Mouse (Mus musculus) C2C12 (cell line): ENCODE results near the gene Hirip3. TPM values are rescaled to one million over a fixed set of nuclear protein-coding genes. Genes with fewer than 3 reads are reported as not detected.
"Not testable (repeated sequence)": the region's sequence is repeated elsewhere in the genome, so short reads cannot be mapped to it uniquely, and the experiment has no call there.

Experiments used
- H3K27me3 ChIP-seq: one replicate; pipeline ENCODE4 v1.6.1; 2011; ENCODE audit not compliant: control insufficient read depth, insufficient read depth, insufficient read length
- H3K36me3 ChIP-seq: one replicate; pipeline ENCODE4 v1.6.1; 2011; ENCODE audit not compliant: control insufficient read depth, insufficient read depth
- H3K4me3 ChIP-seq: one replicate; pipeline ENCODE4 v1.5.1; 2011; ENCODE audit warnings: mild to moderate bottlenecking, control low read depth; ENCODE audit not compliant: poor library complexity, insufficient read depth, severe bottlenecking
- H3K79me2 ChIP-seq: one replicate; pipeline ENCODE4 v1.6.1; 2011; ENCODE audit not compliant: control insufficient read depth, insufficient read depth
- H3K79me3 ChIP-seq: one replicate; pipeline ENCODE4 v1.6.1; 2011; ENCODE audit warnings: low read depth, control low read depth
- H3ac ChIP-seq: one replicate; pipeline ENCODE3; 2011; ENCODE audit warnings: low read depth; ENCODE audit not compliant: control insufficient read depth, insufficient read length
- CEBPB ChIP-seq: IDR thresholded peaks from one replicate; pipeline ENCODE4 v1.6.1; 2011; ENCODE audit warnings: low read depth, mild to moderate bottlenecking, control low read depth, moderate library complexity
- CTCF ChIP-seq: IDR thresholded peaks from one replicate; pipeline ENCODE4 v1.5.1; 2011; ENCODE audit not compliant: control insufficient read depth, insufficient read depth, insufficient read length
- FOSL1 ChIP-seq: IDR thresholded peaks from one replicate; pipeline ENCODE4 v1.8.0; 2011; ENCODE audit warnings: mild to moderate bottlenecking, low read length; ENCODE audit not compliant: poor library complexity, insufficient read depth, severe bottlenecking
- MAX ChIP-seq: IDR thresholded peaks from one replicate; pipeline ENCODE4 v1.6.1; 2011; ENCODE audit warnings: mild to moderate bottlenecking, control low read depth
- MYOD1 ChIP-seq: IDR thresholded peaks from one replicate; pipeline ENCODE4 v1.6.1; 2011; ENCODE audit warnings: low read depth; ENCODE audit not compliant: control insufficient read depth, insufficient read length
- MYOG ChIP-seq: IDR thresholded peaks from one replicate; pipeline ENCODE4 v1.6.1; 2011; ENCODE audit not compliant: control insufficient read depth, insufficient read length; ENCODE audit errors: extremely low read depth
- USF1 ChIP-seq: IDR thresholded peaks from one replicate; pipeline ENCODE4 v1.6.1; 2011; ENCODE audit warnings: low read depth, mild to moderate bottlenecking, control low read depth, moderate library complexity
- polyA plus RNA-seq: library from polyadenylated mRNA; unstranded; fragments of >200 nt; fragmentation: generic; extraction: Trizol; gene quantifications from one replicate; pipeline ENCODE4 v1.2.1, GENCODE M21; 2012; ENCODE audit warnings: missing spikeins

The Hirip3 gene
- polyA plus RNA-seq, 1 experiment: 53.9 TPM

DNA sequence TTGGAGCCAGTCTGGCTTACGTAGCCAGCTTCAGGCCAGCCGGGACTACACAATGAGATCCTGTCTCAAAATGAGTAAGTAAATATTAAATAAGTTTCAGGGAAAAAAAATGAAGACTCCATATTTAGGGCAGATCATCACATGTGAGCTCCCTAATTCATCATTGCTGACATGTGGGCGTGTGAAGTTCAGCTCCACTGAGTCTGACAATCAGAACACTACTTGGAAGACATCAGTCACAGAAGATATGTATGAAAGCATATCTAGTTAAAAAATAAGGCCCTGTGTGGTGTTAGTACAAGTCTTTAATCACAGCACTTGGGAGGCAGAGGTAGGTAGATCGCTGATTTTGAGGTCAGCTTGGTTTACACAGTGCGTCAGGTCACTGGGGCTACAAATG lies 25.5 kb downstream of the Hirip3 start:
- Histone ChIP-seq H3K79me2 (peaks cover 21% of the 10 kb centered on the region), H3K79me3 (peaks cover 21% of the 10 kb centered on the region), H3K36me3 (no peaks in the 10 kb centered on the region), H3ac (no peak overlapping the region), H3K4me3 (no peak overlapping the region), H3K27me3 (no peaks in the 10 kb centered on the region)
- TF ChIP-seq CEBPB (no peak), USF1 (no peak), MAX (no peak), MYOG (no peak), CTCF (no peak), MYOD1 (no peak), FOSL1 (no peak)

DNA sequence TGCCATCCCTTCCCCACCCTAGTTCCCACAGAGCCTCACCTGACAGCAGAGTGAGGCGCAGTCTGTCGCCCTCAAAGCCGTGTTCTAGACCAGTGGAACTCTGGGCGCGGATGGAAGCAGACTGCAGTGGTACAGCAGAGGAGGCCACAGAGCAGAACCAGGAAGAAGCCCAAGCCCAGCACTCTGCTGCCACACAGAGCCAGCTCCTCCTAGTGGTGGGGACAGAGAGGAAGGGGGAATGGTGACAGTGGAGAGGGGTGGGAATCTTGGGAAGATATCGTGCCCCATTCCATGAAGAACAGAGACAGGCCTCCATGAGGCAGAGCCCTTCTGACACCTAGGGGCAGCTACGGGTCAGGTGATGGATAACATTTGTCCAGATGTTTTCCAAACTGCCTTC lies 27.1 kb downstream of the Hirip3 start:
- H3K36me3 ChIP-seq: no peaks in the 10 kb centered on the region
- no peak overlapping the region for H3K4me3 ChIP-seq
- H3ac ChIP-seq: no peak overlapping the region
- TF ChIP-seq MAX: no peak
- TF ChIP-seq CTCF: peak; percentile 1
- no peak for TF ChIP-seq FOSL1
- peaks cover 5% of the 10 kb centered on the region for H3K79me2 ChIP-seq
- H3K79me3 ChIP-seq: peaks cover 6% of the 10 kb centered on the region
- H3K27me3 ChIP-seq: no peaks in the 10 kb centered on the region

DNA sequence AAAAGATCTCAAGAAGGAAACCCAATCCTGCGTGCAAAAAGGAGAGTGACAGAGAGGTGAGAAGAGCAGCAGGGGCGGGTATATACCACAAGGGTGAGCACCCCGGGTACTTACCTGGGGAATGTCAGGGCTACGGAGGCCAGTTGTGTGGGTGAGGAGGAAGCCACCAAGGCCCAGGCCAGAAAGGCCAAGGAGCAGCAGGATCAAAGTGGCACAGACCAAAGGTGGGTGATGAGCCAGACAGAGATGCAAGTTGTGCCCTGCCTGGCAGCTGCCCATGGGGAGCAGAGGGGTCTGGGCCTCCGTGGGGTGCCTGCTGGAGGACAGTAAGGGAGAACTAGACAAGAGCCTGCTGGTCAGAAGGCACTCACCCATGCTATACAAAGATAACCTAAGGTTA lies 35.1 kb downstream of the Hirip3 start:
- Histone ChIP-seq H3ac (no peak overlapping the region), H3K27me3 (no peaks in the 10 kb centered on the region), H3K36me3 (no peaks in the 10 kb centered on the region), H3K79me3 (no peaks in the 10 kb centered on the region), H3K4me3 (no peak overlapping the region), H3K79me2 (no peaks in the 10 kb centered on the region)
- TF ChIP-seq CEBPB: no peak
- no peak for TF ChIP-seq MYOG
- no peak for TF ChIP-seq CTCF
- no peak for TF ChIP-seq MYOD1
- no peak for TF ChIP-seq USF1
- TF ChIP-seq MAX: no peak
- TF ChIP-seq FOSL1: no peak

DNA sequence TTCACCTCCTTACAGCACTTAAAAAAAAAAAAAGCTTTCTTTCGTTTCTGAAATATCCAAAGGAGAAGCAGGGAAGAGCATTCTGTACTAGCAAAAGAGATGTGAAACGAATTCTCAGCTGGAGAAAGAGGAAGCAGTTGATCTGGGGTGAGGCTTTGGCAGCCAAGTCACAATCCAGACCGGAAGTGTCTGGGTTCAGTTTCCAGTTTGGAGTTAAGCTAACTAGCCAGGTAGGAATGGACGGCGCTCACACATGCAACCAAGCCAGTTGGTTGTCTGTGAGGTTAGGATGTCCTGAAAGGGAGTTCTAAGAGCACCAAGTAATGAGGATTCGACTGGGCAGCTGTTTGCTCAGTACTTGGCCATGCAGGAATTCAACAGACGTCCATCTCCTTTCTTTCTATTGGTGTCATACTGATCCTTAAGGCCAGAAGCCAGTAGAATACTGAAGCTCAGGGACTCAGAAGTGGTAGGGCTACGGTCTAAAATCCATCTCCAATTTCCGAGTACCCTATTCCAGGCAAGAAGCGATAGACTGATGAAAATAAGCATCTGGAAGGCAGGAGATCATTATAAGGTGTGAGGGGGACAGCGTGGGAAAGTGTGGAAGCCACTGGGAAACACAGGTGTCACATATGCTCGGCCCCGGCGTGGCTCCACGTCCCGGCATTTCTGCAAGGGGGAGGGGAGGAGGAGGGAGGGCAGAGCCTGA lies 35.8 kb downstream of the Hirip3 start:
- no peak for TF ChIP-seq CEBPB
- TF ChIP-seq USF1: no peak
- no peak for TF ChIP-seq MAX
- no peak for TF ChIP-seq FOSL1
- no peak for TF ChIP-seq MYOG
- TF ChIP-seq CTCF: no peak
- TF ChIP-seq MYOD1: no peak
- H3K36me3 ChIP-seq: no peaks in the 10 kb centered on the region
- H3ac ChIP-seq: peak overlapping the region; percentile 73
- no peaks in the 10 kb centered on the region for H3K79me3 ChIP-seq
- H3K27me3 ChIP-seq: no peaks in the 10 kb centered on the region
- H3K79me2 ChIP-seq: no peaks in the 10 kb centered on the region
- H3K4me3 ChIP-seq: peak overlapping the region; percentile 34

DNA sequence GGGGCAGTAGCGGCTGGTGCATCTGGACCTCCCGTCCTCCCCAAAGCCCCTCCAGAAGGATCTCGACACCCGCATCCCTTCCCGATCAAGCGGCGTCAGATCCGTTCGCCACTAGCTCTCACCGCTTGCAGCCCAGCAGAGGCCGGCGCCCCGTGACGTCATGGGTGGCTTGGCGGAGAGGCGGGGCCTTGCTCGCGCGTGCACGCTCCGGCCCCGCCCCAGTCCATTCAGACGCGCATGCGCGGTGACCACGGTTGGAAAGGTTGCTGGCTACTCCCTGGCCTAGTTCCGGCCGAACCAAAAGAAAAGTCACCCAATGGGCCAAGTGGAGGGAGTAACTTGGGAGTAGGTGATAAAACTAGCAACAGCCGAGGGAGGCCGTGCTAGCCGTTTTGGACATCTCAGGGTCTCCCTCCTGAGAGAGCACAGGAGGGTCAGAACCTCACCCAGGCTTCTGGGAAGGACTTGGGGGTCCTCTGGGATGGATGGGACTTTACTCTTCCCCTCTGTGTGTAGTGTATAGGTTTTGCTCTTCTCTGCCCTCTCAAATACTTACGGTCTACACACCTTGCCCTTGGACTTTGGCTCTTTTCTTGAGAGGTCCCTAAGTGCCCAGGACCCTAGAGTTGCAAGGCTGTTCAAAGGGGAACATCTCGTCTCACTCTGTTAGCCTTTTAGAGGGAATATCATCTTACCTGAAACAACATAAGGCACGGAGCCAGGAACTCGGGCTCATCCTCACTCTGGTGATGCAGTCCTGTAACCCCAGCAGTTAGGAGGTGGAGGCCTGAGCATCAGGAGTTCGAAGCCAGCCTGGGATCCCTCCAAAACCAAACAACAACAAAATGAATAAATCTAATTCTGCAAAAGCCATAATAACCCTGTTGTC lies 36.6 kb downstream of the Hirip3 start:
- peak overlapping the region; percentile 73 for H3ac ChIP-seq
- no peaks in the 10 kb centered on the region for H3K79me3 ChIP-seq
- TF ChIP-seq FOSL1 (no peak), MAX (no peak), USF1 (no peak), MYOD1 (no peak), CEBPB (no peak), CTCF (no peak), MYOG (no peak)
- peak overlapping the region; percentile 34 for H3K4me3 ChIP-seq
- H3K79me2 ChIP-seq: no peaks in the 10 kb centered on the region
- no peaks in the 10 kb centered on the region for H3K27me3 ChIP-seq
- H3K36me3 ChIP-seq: no peaks in the 10 kb centered on the region

DNA sequence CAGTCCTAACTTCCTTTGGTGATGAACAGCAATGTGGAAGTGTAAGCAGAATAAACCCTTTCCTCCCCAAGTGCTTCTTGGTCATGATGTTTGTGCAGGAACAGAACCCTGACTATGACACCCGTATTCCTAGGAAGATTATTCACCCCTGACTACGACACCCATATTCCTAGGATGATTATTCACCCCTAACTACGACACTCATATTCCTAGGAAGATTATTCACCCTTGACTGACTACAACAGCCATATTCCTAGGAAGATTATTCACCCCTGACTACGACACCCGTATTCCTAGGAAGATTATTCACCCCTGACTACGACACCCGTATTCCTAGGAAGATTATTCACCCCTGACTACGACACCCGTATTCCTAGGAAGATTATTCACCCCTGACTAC lies 38.0 kb downstream of the Hirip3 start:
- H3K79me3 ChIP-seq, H3K4me3 ChIP-seq: not testable (repeated sequence)

More for the DNA sequence above, 38.0 kb downstream of the Hirip3 start:
- not testable (repeated sequence) for H3K79me2 ChIP-seq, H3K27me3 ChIP-seq, H3K36me3 ChIP-seq, H3ac ChIP-seq
